Mouse (Mus musculus) MEL (cell line): ENCODE results near the gene Rad50. TPM values are rescaled to one million over a fixed set of nuclear protein-coding genes. Genes with fewer than 3 reads are reported as not detected.

Source experiments
- DNase-seq: peaks from one replicate; pipeline ENCODE4 v3.0.0; 2011; ENCODE audit warnings: low read depth, low spot score
- H3K27ac ChIP-seq: 2 replicates; pipeline ENCODE4 v1.5.1; 2012; ENCODE audit warnings: low read depth, mild to moderate bottlenecking, control low read depth, low read length, moderate library complexity; ENCODE audit not compliant: control insufficient read depth
- H3K27me3 ChIP-seq, 2 experiments: fragments of 150-350 bp in 1 of 2; sonication (generic) in 1 of 2; 2 replicates each; pipeline ENCODE4 v1.6.1; 2012; ENCODE audit warnings: low read length in 2 of 2, mild to moderate bottlenecking in 2 of 2, improper control_type of control experiment in 1 of 2, moderate library complexity in 1 of 2; ENCODE audit not compliant: insufficient read depth in 2 of 2, control insufficient read depth in 1 of 2
- H3K36me3 ChIP-seq, 2 experiments: 2 replicates each; pipeline ENCODE4 v1.6.1; 2012 to 2014; ENCODE audit warnings: low read length in 2 of 2, improper control_type of control experiment in 1 of 2, inconsistent platforms in 1 of 2, mild to moderate bottlenecking in 1 of 2; ENCODE audit not compliant: insufficient read depth in 2 of 2, control insufficient read depth in 1 of 2
- H3K4me1 ChIP-seq, 2 experiments: fragments of 150-350 bp in 1 of 2; sonication (generic) in 1 of 2; 2 replicates each; pipeline ENCODE4 v1.6.1; 2012; ENCODE audit warnings: low read length in 2 of 2, improper control_type of control experiment in 1 of 2, mild to moderate bottlenecking in 1 of 2; ENCODE audit not compliant: insufficient read depth in 2 of 2, control insufficient read depth in 1 of 2
- H3K4me3 ChIP-seq, 2 experiments: fragments of 150-350 bp in 1 of 2; sonication (generic) in 1 of 2; 2 replicates each; pipeline ENCODE4 v1.5.1; 2012; ENCODE audit warnings: low read depth in 2 of 2, low read length in 2 of 2, mild to moderate bottlenecking in 2 of 2, moderate library complexity in 2 of 2, control low read depth in 1 of 2, improper control_type of control experiment in 1 of 2; ENCODE audit not compliant: control insufficient read depth in 1 of 2, insufficient read depth in 1 of 2
- H3K79me2 ChIP-seq: 2 replicates; pipeline ENCODE4 v1.6.1; 2012; ENCODE audit warnings: mild to moderate bottlenecking, low read length, moderate library complexity; ENCODE audit not compliant: control insufficient read depth, poor library complexity, insufficient read depth
- H3K9ac ChIP-seq: 2 replicates; pipeline ENCODE4 v1.6.1; 2012; ENCODE audit warnings: low read depth, mild to moderate bottlenecking, control low read depth, low read length, moderate library complexity; ENCODE audit not compliant: control insufficient read depth, poor library complexity, severe bottlenecking
- H3K9me3 ChIP-seq: fragments of 150-350 bp; sonication (generic); replicated peaks from 2 replicates; pipeline ENCODE4 v1.6.1; 2012; ENCODE audit warnings: mild to moderate bottlenecking, low read length, improper control_type of control experiment, moderate library complexity; ENCODE audit not compliant: insufficient read depth
- BHLHE40 ChIP-seq: IDR thresholded peaks from 2 replicates; pipeline ENCODE4 v1.6.1; 2012; ENCODE audit warnings: low read depth, mild to moderate bottlenecking, inconsistent platforms, low read length, improper control_type of control experiment, borderline replicate concordance
- CHD1 ChIP-seq: IDR thresholded peaks from 2 replicates; pipeline ENCODE4 v1.6.1; 2012; ENCODE audit warnings: low read depth, mild to moderate bottlenecking, inconsistent platforms, low read length, improper control_type of control experiment
- CTCF ChIP-seq, 3 experiments: IDR thresholded peaks in 2 of 3; conservative IDR thresholded peaks in 1 of 3; 2 replicates each; pipeline ENCODE4 v1.5.1; 2011 to 2012; ENCODE audit warnings: low read length in 3 of 3, low read depth in 2 of 3, mild to moderate bottlenecking in 2 of 3, improper control_type of control experiment in 1 of 3, inconsistent platforms in 1 of 3, mixed read lengths in 1 of 3, moderate library complexity in 1 of 3; ENCODE audit not compliant: control insufficient read depth in 1 of 3, insufficient read depth in 1 of 3, poor library complexity in 1 of 3, severe bottlenecking in 1 of 3
- E2F4 ChIP-seq: IDR thresholded peaks from 2 replicates; pipeline ENCODE4 v1.6.1; 2011; ENCODE audit warnings: low read depth, low read length, improper control_type of control experiment, borderline replicate concordance
- ELF1 ChIP-seq: IDR thresholded peaks from 2 replicates; pipeline ENCODE4 v1.6.1; 2014; ENCODE audit warnings: low read depth, mild to moderate bottlenecking, inconsistent platforms, low read length, improper control_type of control experiment, moderate library complexity
- EP300 ChIP-seq, 2 experiments: IDR thresholded peaks; 2 replicates each; pipeline ENCODE4 v1.6.1; 2011; ENCODE audit warnings: improper control_type of control experiment in 2 of 2, low read length in 2 of 2, low read depth in 1 of 2, mild to moderate bottlenecking in 1 of 2
- ETS1 ChIP-seq: IDR thresholded peaks from 2 replicates; pipeline ENCODE4 v1.6.1; 2012; ENCODE audit warnings: low read depth, mild to moderate bottlenecking, inconsistent platforms, low read length, improper control_type of control experiment, moderate library complexity
- GABPA ChIP-seq: IDR thresholded peaks from 2 replicates; pipeline ENCODE4 v1.6.1; 2012; ENCODE audit warnings: low read depth, mild to moderate bottlenecking, inconsistent platforms, low read length, improper control_type of control experiment, moderate library complexity
- HCFC1 ChIP-seq: IDR thresholded peaks from 2 replicates; pipeline ENCODE4 v1.6.1; 2012; ENCODE audit warnings: low read depth, mild to moderate bottlenecking, inconsistent platforms, low read length, improper control_type of control experiment, moderate library complexity
- JUND ChIP-seq: IDR thresholded peaks from 2 replicates; pipeline ENCODE4 v1.6.1; 2011; ENCODE audit warnings: low read depth, mild to moderate bottlenecking, improper control_type of control experiment, low read length
- MAFK ChIP-seq: IDR thresholded peaks from 2 replicates; pipeline ENCODE4 v1.6.1; 2011; ENCODE audit warnings: low read depth, mild to moderate bottlenecking, low read length, improper control_type of control experiment, borderline replicate concordance
- MAZ ChIP-seq: IDR thresholded peaks from 2 replicates; pipeline ENCODE4 v1.6.1; 2012; ENCODE audit warnings: low read depth, mild to moderate bottlenecking, inconsistent platforms, low read length, improper control_type of control experiment
- MEF2A ChIP-seq: IDR thresholded peaks from 2 replicates; pipeline ENCODE4 v1.6.1; 2014; ENCODE audit warnings: low read depth, mild to moderate bottlenecking, inconsistent platforms, low read length, improper control_type of control experiment; ENCODE audit not compliant: poor library complexity, insufficient replicate concordance, severe bottlenecking; ENCODE audit errors: extremely low read depth
- MXI1 ChIP-seq: IDR thresholded peaks from 2 replicates; pipeline ENCODE4 v1.6.1; 2011; ENCODE audit warnings: mild to moderate bottlenecking, low read depth, low read length, improper control_type of control experiment
- MYB ChIP-seq: IDR thresholded peaks from 2 replicates; pipeline ENCODE4 v1.6.1; 2011; ENCODE audit warnings: mild to moderate bottlenecking, low read depth, low read length, improper control_type of control experiment
- MYC ChIP-seq: IDR thresholded peaks from 2 replicates; pipeline ENCODE4 v1.6.1; 2011; ENCODE audit warnings: low read depth, mild to moderate bottlenecking, low read length, improper control_type of control experiment, moderate library complexity
- NRF1 ChIP-seq: IDR thresholded peaks from 2 replicates; pipeline ENCODE4 v1.6.1; 2014; ENCODE audit warnings: low read depth, mild to moderate bottlenecking, inconsistent platforms, low read length, improper control_type of control experiment, moderate library complexity; ENCODE audit not compliant: poor library complexity, insufficient read depth, severe bottlenecking
- POLR2A ChIP-seq, 2 experiments: IDR thresholded peaks; 2 replicates each; pipeline ENCODE4 v1.6.1; 2011 to 2012; ENCODE audit warnings: low read length in 2 of 2, mild to moderate bottlenecking in 2 of 2, control low read depth in 1 of 2, improper control_type of control experiment in 1 of 2, low read depth in 1 of 2, moderate library complexity in 1 of 2; ENCODE audit not compliant: control insufficient read depth in 1 of 2, insufficient read depth in 1 of 2, poor library complexity in 1 of 2
- POLR2AphosphoS2 ChIP-seq: IDR thresholded peaks from 2 replicates; pipeline ENCODE4 v1.6.1; 2011; ENCODE audit warnings: low read length, improper control_type of control experiment
- POLR2AphosphoS5 ChIP-seq: IDR thresholded peaks from 2 replicates; pipeline ENCODE4 v1.6.1; 2012; ENCODE audit warnings: low read depth, borderline replicate concordance, mild to moderate bottlenecking, inconsistent platforms, low read length, moderate library complexity, mixed read lengths
- RAD21 ChIP-seq: IDR thresholded peaks from 2 replicates; pipeline ENCODE4 v1.6.1; 2011; ENCODE audit warnings: mild to moderate bottlenecking, low read depth, low read length, improper control_type of control experiment
- RCOR1 ChIP-seq: IDR thresholded peaks from 2 replicates; pipeline ENCODE4 v1.6.1; 2012; ENCODE audit warnings: low read depth, mild to moderate bottlenecking, inconsistent platforms, low read length, improper control_type of control experiment
- SIN3A ChIP-seq: IDR thresholded peaks from 2 replicates; pipeline ENCODE4 v1.6.1; 2012; ENCODE audit warnings: low read length, improper control_type of control experiment, inconsistent platforms
- SMC3 ChIP-seq: IDR thresholded peaks from 2 replicates; pipeline ENCODE4 v1.6.1; 2011; ENCODE audit warnings: low read depth, low read length, improper control_type of control experiment
- TAL1 ChIP-seq: IDR thresholded peaks from 2 replicates; pipeline ENCODE4 v1.6.1; 2012; ENCODE audit warnings: mild to moderate bottlenecking, inconsistent platforms, low read length, moderate library complexity, mixed read lengths
- TBP ChIP-seq: IDR thresholded peaks from 2 replicates; pipeline ENCODE4 v1.8.0; 2011; ENCODE audit warnings: low read depth, low read length, improper control_type of control experiment
- TCF12 ChIP-seq: IDR thresholded peaks from 2 replicates; pipeline ENCODE4 v1.6.1; 2014; ENCODE audit warnings: low read depth, mild to moderate bottlenecking, inconsistent platforms, low read length, improper control_type of control experiment, moderate library complexity
- UBTF ChIP-seq: IDR thresholded peaks from 2 replicates; pipeline ENCODE4 v1.6.1; 2012; ENCODE audit warnings: low read depth, mild to moderate bottlenecking, inconsistent platforms, low read length, improper control_type of control experiment, moderate library complexity, borderline replicate concordance; ENCODE audit not compliant: insufficient read depth
- USF1 ChIP-seq: IDR thresholded peaks from 2 replicates; pipeline ENCODE4 v1.6.1; 2014; ENCODE audit warnings: low read depth, mild to moderate bottlenecking, inconsistent platforms, low read length, improper control_type of control experiment, moderate library complexity
- ZC3H11A ChIP-seq: IDR thresholded peaks from 2 replicates; pipeline ENCODE4 v1.6.1; 2012; ENCODE audit warnings: low read depth, mild to moderate bottlenecking, inconsistent platforms, low read length, improper control_type of control experiment
- ZKSCAN1 ChIP-seq: IDR thresholded peaks from 2 replicates; pipeline ENCODE4 v1.6.1; 2012; ENCODE audit warnings: low read depth, mild to moderate bottlenecking, inconsistent platforms, low read length, improper control_type of control experiment, moderate library complexity
- ZMIZ1 ChIP-seq: IDR thresholded peaks from 2 replicates; pipeline ENCODE4 v1.6.1; 2012; ENCODE audit warnings: low read depth, mild to moderate bottlenecking, inconsistent platforms, low read length, improper control_type of control experiment, moderate library complexity
- ZNF384 ChIP-seq: IDR thresholded peaks from 2 replicates; pipeline ENCODE4 v1.6.1; 2012; ENCODE audit warnings: low read depth, mild to moderate bottlenecking, inconsistent platforms, low read length, improper control_type of control experiment
- polyA plus RNA-seq, 2 experiments: library from polyadenylated mRNA; stranded (reverse) in 1 of 2; unstranded in 1 of 2; fragments of >175 nt in 1 of 2; fragments of >200 nt in 1 of 2; gene quantifications; 2 replicates each; pipeline versions ENCODE4 v1.2.1 to v1.2.4; 2012; ENCODE audit warnings: low replicate concordance in 2 of 2, low read depth in 1 of 2; ENCODE audit not compliant: insufficient read length in 2 of 2, insufficient read depth in 1 of 2, missing spikeins in 1 of 2
- total RNA-seq: library from RNA; depleted of rRNA; stranded (reverse); fragments of 300-350 nt; gene quantifications from 2 replicates; pipeline ENCODE4 v1.2.3, GENCODE M21; 2012

Rad50 gene
- total and polyA plus RNA-seq, 3 experiments, result 32.6 to 447 (median 44.6) TPM

DNA sequence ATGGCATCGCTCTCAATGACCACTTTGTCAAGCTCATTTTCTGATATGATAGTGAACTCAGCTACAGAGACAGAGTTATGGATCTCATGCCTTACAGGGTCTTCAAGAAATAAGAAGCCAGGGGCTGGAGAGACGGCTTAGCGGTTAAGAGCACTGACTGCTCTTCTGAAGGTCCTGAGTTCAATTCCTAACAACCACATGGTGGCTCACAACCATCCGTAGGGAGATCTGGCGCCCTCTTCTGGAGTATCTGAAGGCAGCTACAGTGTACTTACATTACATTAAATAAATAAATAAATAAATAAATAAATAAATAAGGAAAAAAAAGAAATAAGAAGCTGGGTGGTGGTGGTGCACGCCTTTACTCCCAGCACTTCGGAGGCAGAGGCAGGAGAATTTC is 26.7 kb upstream of the Rad50 start:
- no peak overlapping the region for H3K4me3 ChIP-seq
- TF ChIP-seq BHLHE40, result no peak
- no peak for TF ChIP-seq MEF2A
- TF ChIP-seq TCF12, result no peak
- no peak for TF ChIP-seq NRF1
- TF ChIP-seq JUND, result no peak
- TF ChIP-seq POLR2AphosphoS5, result no peak
- no peak for TF ChIP-seq MXI1
- TF ChIP-seq ZMIZ1, result no peak
- TF ChIP-seq ETS1, result no peak
- no peak for TF ChIP-seq ZKSCAN1
- no peak for TF ChIP-seq RCOR1
- no peak for TF ChIP-seq MYB
- no peak for TF ChIP-seq MAFK
- TF ChIP-seq USF1, result no peak
- TF ChIP-seq ZC3H11A, result no peak
- TF ChIP-seq HCFC1, result no peak
- TF ChIP-seq TBP, result no peak
- TF ChIP-seq ZNF384, result no peak
- no peak for TF ChIP-seq E2F4
- TF ChIP-seq EP300 (IDR thresholded peaks at IDR 0.05; ENCODE audit: low read depth in 1 of 2, low read length in 2 of 2), result no peak
- no peak for TF ChIP-seq MAZ
- TF ChIP-seq SIN3A, result no peak
- peak; percentile 17 for TF ChIP-seq RAD21
- TF ChIP-seq TAL1, result no peak
- TF ChIP-seq SMC3, result peak; percentile 32; the same call in 1 of the 2 replicates
- no peak for TF ChIP-seq ELF1
- TF ChIP-seq POLR2AphosphoS2, result no peak
- no peak for TF ChIP-seq POLR2A (IDR thresholded peaks at IDR 0.05; ENCODE audit: control insufficient read depth in 1 of 2, insufficient read depth in 1 of 2, low read depth in 1 of 2, low read length in 2 of 2, poor library complexity in 1 of 2)
- 0 out of 2 replicates have a peak, but pooled peaks have one; percentile 37 for TF ChIP-seq MYC
- no peak for TF ChIP-seq GABPA
- no peak for TF ChIP-seq UBTF
- no peak for TF ChIP-seq CHD1
- TF ChIP-seq CTCF (IDR thresholded peaks at IDR 0.05 in 2 of 3, conservative IDR thresholded peaks at IDR 0.05 in 1 of 3; ENCODE audit: control insufficient read depth in 1 of 3, insufficient read depth in 1 of 3, low read depth in 2 of 3, low read length in 3 of 3, poor library complexity in 1 of 3, severe bottlenecking in 1 of 3), result peak; percentile 35 to 59 (median 53); a peak in 5 of 6 replicates
- TF ChIP-seq, all 39 proteins: peak for 4
- Histone ChIP-seq H3K9ac (no peak overlapping the region), H3K27me3 (no peaks in the 10 kb centered on the region), H3K4me1 (peaks cover 6 to 42% of the 10 kb centered on the region in 2 experiments), H3K79me2 (no peaks in the 10 kb centered on the region; the same call in 1 of the 2 replicates), H3K9me3 (no peaks in the 10 kb centered on the region), H3K27ac (no peak overlapping the region), H3K36me3 (peaks cover 0 to 40% of the 10 kb centered on the region in 2 experiments; a peak in 2 of 4 replicates)
- DNase-seq, result peak; percentile 73
